Mouse (Mus musculus) forebrain, embryonic 10.5 days (tissue): ENCODE data around the gene Smg5. TPM values are rescaled to one million over a fixed set of nuclear protein-coding genes. Genes with fewer than 3 reads are reported as not detected.
"Not testable (repeated sequence)": the region's sequence is repeated elsewhere in the genome, so short reads cannot be mapped to it uniquely, and the experiment has no call there.

Experiments
- DNase-seq: peaks from one replicate; pipeline ENCODE4 v3.0.0-alpha.2; 2017; ENCODE audit warnings: low spot score; ENCODE audit errors: extremely low spot score
- H3K27ac ChIP-seq: fragments of 300-500 bp; sonication (generic); 2 replicates; pipeline ENCODE4 v1.5.1; 2016; ENCODE audit warnings: mild to moderate bottlenecking
- H3K27me3 ChIP-seq: fragments of 300-500 bp; sonication (generic); 2 replicates; pipeline ENCODE4 v1.6.1; 2016; ENCODE audit warnings: mild to moderate bottlenecking; ENCODE audit not compliant: poor library complexity, severe bottlenecking
- H3K36me3 ChIP-seq: fragments of 300-500 bp; sonication (generic); replicated peaks from 2 replicates; pipeline ENCODE4 v1.6.1; 2016; ENCODE audit warnings: mild to moderate bottlenecking, moderate library complexity
- H3K4me1 ChIP-seq: fragments of 300-500 bp; sonication (generic); 2 replicates; pipeline ENCODE4 v1.6.1; 2016
- H3K4me3 ChIP-seq: fragments of 300-500 bp; sonication (generic); 2 replicates; pipeline ENCODE4 v1.5.1; 2016; ENCODE audit warnings: mild to moderate bottlenecking, moderate library complexity
- H3K9me3 ChIP-seq: fragments of 300-500 bp; sonication (generic); 2 replicates; pipeline ENCODE4 v1.6.1; 2016; ENCODE audit warnings: mild to moderate bottlenecking, moderate library complexity
- WGBS: fragments of 180-500 bp; shearing (Covaris S2); methylation state at CpG from one replicate; pipeline ENCODE4 v1.1.7; 2016; 5-methylcytosine and 5-hydroxymethylcytosine counted together
- polyA plus RNA-seq: library from polyadenylated mRNA; unstranded; fragments of >200 nt; fragmentation: Nextera tagmentation; extraction: Ambion mirVana; gene quantifications from 2 replicates; pipeline ENCODE4 v1.2.1, GENCODE M21; 2016

Smg5 gene
- polyA plus RNA-seq, 1 experiment from 2014 or later, result 81.7 TPM

- 95% methylated on average over 2 of the region's 2 CpGs for WGBS
- H3K4me1 ChIP-seq, result peaks cover 39% of the 10 kb centered on the region
- no peak overlapping the region for H3K4me3 ChIP-seq
- no peaks in the 10 kb centered on the region for H3K9me3 ChIP-seq
- H3K27me3 ChIP-seq, result peaks cover 32% of the 10 kb centered on the region
- no peak for DNase-seq
- peaks cover 64% of the 10 kb centered on the region for H3K36me3 ChIP-seq
- H3K27ac ChIP-seq, result no peak overlapping the region
Measured at GRCm38 (mm10) chr3:88361612-88362313, 25.7 kb downstream of the Smg5 start.

GRCm38 (mm10) chr3:88363700-88364099 is 27.6 kb downstream of the Smg5 start:
- Histone ChIP-seq H3K27me3 (peaks cover 41% of the 10 kb centered on the region), H3K27ac (0 out of 2 replicates have a peak overlapping the region, but pooled peaks have one; percentile 11), H3K4me1 (peaks cover 44% of the 10 kb centered on the region), H3K36me3 (peaks cover 45% of the 10 kb centered on the region), H3K9me3 (no peaks in the 10 kb centered on the region), H3K4me3 (0 out of 2 replicates have a peak overlapping the region, but pooled peaks have one; percentile 31)
- no peak for DNase-seq
- WGBS, result 72% methylated on average over 4 of the region's 4 CpGs

GRCm38 (mm10) chr3:88364337-88364736 is 28.3 kb downstream of the Smg5 start, which contains the start of gene Paqr6:
Paqr6 (plus strand) TSS chr3:88364584.
- peaks cover 41% of the 10 kb centered on the region for H3K27me3 ChIP-seq
- no peaks in the 10 kb centered on the region for H3K9me3 ChIP-seq
- DNase-seq, result peak; percentile 56
- WGBS, result under 1% methylated on average over 16 of the region's 16 CpGs
- peaks cover 38% of the 10 kb centered on the region for H3K36me3 ChIP-seq
- H3K27ac ChIP-seq, result peak within 1 kb of the TSS; percentile 40; the same call in 1 of the 2 replicates
- H3K4me3 ChIP-seq, result peak within 1 kb of the TSS; percentile 31
- peaks cover 44% of the 10 kb centered on the region for H3K4me1 ChIP-seq

GRCm38 (mm10) chr3:88365705-88366361 is 29.8 kb downstream of the Smg5 start:
- WGBS, result 40% methylated on average over 34 of the region's 34 CpGs
- peaks cover 44% of the 10 kb centered on the region for H3K4me1 ChIP-seq
- DNase-seq, result no peak

GRCm38 (mm10) chr3:88366830-88367428 is 30.9 kb downstream of the Smg5 start:
- H3K36me3 ChIP-seq, result peaks cover 12% of the 10 kb centered on the region
- WGBS, result 6% methylated on average over 22 of the region's 22 CpGs
- peaks cover 41% of the 10 kb centered on the region for H3K27me3 ChIP-seq
- H3K4me3 ChIP-seq, result peak overlapping the region; percentile 40
- DNase-seq, result not testable (repeated sequence)
- H3K9me3 ChIP-seq, result peaks cover 16% of the 10 kb centered on the region
- peak overlapping the region; percentile 48; the same call in 1 of the 2 replicates for H3K27ac ChIP-seq
- H3K4me1 ChIP-seq, result peaks cover 33% of the 10 kb centered on the region

More at GRCm38 (mm10) chr3:88365705-88366361, 29.8 kb downstream of the Smg5 start:
- Histone ChIP-seq H3K36me3 (peaks cover 23% of the 10 kb centered on the region), H3K4me3 (no peak overlapping the region), H3K9me3 (peaks cover 13% of the 10 kb centered on the region), H3K27me3 (peaks cover 41% of the 10 kb centered on the region), H3K27ac (no peak overlapping the region)

- WGBS, result 55% methylated on average over 3 of the region's 7 CpGs
- DNase-seq, H3K27ac ChIP-seq, H3K36me3 ChIP-seq, H3K4me3 ChIP-seq: not testable (repeated sequence)
- Histone ChIP-seq H3K9me3 (peaks cover 16% of the 10 kb centered on the region), H3K27me3 (peaks cover 41% of the 10 kb centered on the region), H3K4me1 (peaks cover 33% of the 10 kb centered on the region)
Measured at GRCm38 (mm10) chr3:88367517-88367916, 31.5 kb downstream of the Smg5 start.

- not testable (repeated sequence) for H3K27ac ChIP-seq, DNase-seq, H3K36me3 ChIP-seq, H3K4me3 ChIP-seq
- H3K4me1 ChIP-seq, result peaks cover 29% of the 10 kb centered on the region
- peaks cover 16% of the 10 kb centered on the region for H3K9me3 ChIP-seq
- WGBS, result 98% methylated on average over 7 of the region's 7 CpGs
- H3K27me3 ChIP-seq, result peaks cover 41% of the 10 kb centered on the region
Measured at GRCm38 (mm10) chr3:88368511-88368910, 32.5 kb downstream of the Smg5 start.

- H3K4me1 ChIP-seq, result peaks cover 15% of the 10 kb centered on the region
- WGBS, result 92% methylated on average over 9 of the region's 9 CpGs
Measured at GRCm38 (mm10) chr3:88372643-88373042, 36.6 kb downstream of the Smg5 start, which contains the start of gene Bglap3. Bglap3 (minus strand) TSS chr3:88372743.

GRCm38 (mm10) chr3:88375750-88376626 is 39.9 kb downstream of the Smg5 start:
- H3K36me3 ChIP-seq, H3K9me3 ChIP-seq, H3K27me3 ChIP-seq: not testable (repeated sequence)
- DNase-seq, result peak; percentile 61
- peak overlapping the region; percentile 36 for H3K4me3 ChIP-seq
- WGBS, result 9% methylated on average over 18 of the region's 19 CpGs
- H3K27ac ChIP-seq, result peak overlapping the region; percentile 78
- H3K4me1 ChIP-seq, result peaks cover 15% of the 10 kb centered on the region

More at GRCm38 (mm10) chr3:88372643-88373042, 36.6 kb downstream of the Smg5 start, which contains the start of gene Bglap3:
- H3K36me3 ChIP-seq, H3K4me3 ChIP-seq, H3K27ac ChIP-seq, H3K27me3 ChIP-seq, DNase-seq: not testable (repeated sequence)
- H3K9me3 ChIP-seq, result peaks cover 16% of the 10 kb centered on the region

- peak overlapping the region; percentile 36; the same call in 1 of the 2 replicates for H3K4me3 ChIP-seq
- H3K4me1 ChIP-seq, result peaks cover 20% of the 10 kb centered on the region
- DNase-seq, H3K27me3 ChIP-seq, H3K9me3 ChIP-seq, H3K36me3 ChIP-seq: not testable (repeated sequence)
- WGBS, result 26% methylated on average over 6 of the region's 7 CpGs
- H3K27ac ChIP-seq, result peak overlapping the region; percentile 78
Measured at GRCm38 (mm10) chr3:88376644-88377043, 40.6 kb downstream of the Smg5 start.

- not testable (repeated sequence) for H3K27ac ChIP-seq, DNase-seq, H3K36me3 ChIP-seq, H3K4me3 ChIP-seq, H3K9me3 ChIP-seq, H3K27me3 ChIP-seq
- peaks cover 28% of the 10 kb centered on the region for H3K4me1 ChIP-seq
- 76% methylated on average over 5 of the region's 5 CpGs for WGBS
Measured at GRCm38 (mm10) chr3:88378599-88378998, 42.5 kb downstream of the Smg5 start, which contains the start of gene Bglap2. Bglap2 (minus strand) TSS chr3:88378699.
